Mouse (Mus musculus) urinary bladder, postnatal 14 days (tissue): ENCODE data around the gene Tppp2.
A peak's percentile ranks its signal among the peaks of the same experiment; 100 is the strongest.

ENCODE experiments used
- DNase-seq: peaks from one replicate; pipeline ENCODE4 v3.0.0; 2021; ENCODE audit warnings: low spot score

Tppp2 gene

DNA sequence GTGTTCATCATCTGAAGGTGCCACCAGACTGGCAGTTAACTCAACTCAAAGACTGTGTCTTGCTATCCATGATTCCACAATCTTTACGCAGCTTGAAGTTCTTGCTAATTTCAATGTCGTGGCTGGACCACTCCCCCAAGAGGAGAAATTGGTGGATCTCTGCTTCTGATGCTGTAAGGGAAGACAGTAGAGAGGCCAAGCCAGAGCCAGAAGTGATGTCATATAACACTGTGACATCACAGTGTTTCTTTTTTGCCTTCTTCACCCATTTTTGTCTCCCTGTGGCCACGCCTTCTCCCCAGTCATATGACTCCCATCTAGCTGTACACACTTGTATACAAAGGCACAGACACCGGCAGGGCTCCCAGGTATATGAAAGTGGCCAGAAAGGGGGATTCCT is at the start of gene Tppp2:
Gene Tppp2 (plus strand): TSS at position 301 of the 400 bp plus-strand sequence.
- DNase-seq: no peak

DNA sequence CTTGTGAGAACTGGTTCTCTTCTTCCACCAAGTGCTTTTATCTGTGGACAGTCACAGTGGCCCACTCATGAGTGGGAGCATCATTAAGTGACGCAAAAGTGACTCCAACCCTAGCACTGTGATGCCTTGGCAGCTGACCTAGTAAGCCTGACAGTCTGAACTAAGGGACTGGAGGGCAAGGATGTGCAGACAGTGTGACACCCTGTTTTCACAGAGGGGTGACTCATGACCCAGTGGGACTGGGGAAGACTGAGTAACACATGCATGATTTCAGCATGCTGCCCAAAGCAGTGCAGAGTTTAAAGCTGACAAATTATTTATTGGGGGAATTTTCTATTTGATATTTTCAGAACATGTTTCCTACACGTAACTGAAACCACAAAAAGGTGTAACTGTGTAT is 47.5 kb upstream of the Tppp2 start:
- DNase-seq: no peak

DNA sequence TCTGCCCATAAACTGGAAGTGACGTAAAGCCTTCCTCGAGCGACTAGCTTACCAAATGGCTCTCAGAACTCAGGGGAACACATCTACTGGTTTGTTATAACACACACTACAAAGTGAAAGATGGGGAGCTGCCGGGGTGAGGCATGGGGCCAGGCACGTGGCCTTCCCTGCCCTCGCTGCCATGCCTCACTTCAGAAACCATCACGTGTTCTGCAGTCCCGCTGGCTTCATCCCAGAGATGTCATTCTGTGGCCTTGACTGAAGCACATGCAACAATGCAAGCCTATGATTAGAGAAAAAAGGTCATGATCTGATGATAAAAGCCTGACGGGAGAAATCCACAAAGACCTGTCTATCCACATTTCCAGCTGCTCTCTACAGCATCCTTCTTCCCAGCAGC is 46.5 kb upstream of the Tppp2 start:
- DNase-seq: no peak

DNA sequence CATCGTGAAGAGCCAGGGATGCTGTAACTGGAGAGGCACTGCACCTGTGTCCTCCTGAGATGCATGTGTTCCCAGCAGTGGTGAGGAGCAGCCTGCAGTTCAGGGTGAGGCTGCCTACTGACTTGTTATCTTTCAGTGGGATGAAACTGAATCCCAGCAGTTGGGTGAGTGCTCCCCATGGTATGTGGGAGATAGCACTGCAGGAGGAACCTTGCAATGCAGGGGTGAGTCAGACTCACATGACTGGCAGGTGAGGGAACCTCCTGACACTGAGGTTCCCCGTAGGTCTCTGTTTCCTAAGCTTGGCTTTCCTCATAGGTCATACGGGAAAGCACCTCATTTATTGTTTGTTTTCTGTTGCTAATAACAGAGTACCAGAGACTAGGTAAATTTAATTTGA is 40.7 kb upstream of the Tppp2 start:
- DNase-seq: no peak

DNA sequence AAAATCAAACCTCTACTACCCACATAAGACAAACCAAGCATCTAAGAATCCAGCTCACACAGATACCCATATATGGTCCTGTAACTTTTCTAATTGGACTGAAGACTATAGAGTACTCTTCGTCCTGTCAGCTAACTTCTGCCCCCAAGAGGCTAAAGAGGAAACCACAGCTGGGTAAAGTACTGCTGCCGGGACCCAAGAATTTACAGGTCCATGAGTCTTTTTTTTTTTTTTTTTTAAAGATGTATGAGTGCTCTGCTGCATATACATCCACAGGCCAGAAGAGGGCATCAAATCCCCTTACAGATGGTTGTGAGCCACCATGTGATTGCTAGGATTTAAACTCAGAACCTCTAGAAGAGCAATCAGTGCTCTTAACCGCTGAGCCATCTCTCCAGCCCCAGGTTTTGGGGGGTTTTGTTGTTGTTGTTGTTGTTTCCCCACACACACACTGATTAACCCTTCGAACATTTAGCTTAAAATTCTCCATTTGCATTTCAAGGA is 34.6 kb upstream of the Tppp2 start:
- DNase-seq: peak; percentile 89

DNA sequence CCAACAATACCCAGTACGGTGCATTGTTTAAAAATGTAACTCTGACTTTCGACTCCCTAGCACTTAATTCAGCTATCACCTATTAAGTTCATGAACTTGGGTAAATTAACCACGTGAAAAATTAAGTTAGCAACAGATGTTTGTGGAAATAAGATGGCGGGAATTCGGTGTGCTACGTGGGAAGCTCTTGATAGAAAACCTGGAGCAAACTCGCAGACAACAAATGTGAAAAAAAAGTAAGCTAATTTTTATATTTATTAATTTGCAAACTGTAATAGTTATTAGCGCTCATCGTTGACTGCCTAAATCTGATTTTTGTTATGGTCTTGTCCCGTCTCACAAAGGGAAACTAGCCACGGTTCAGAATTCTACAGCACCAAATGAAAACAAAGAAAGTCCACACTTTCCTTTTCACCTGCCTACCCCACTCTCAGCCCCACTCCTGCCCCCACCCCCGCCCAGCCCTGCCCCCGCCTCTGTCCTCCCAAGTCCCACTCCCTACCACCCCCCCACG is 34.1 kb upstream of the Tppp2 start:
- DNase-seq: no peak

DNA sequence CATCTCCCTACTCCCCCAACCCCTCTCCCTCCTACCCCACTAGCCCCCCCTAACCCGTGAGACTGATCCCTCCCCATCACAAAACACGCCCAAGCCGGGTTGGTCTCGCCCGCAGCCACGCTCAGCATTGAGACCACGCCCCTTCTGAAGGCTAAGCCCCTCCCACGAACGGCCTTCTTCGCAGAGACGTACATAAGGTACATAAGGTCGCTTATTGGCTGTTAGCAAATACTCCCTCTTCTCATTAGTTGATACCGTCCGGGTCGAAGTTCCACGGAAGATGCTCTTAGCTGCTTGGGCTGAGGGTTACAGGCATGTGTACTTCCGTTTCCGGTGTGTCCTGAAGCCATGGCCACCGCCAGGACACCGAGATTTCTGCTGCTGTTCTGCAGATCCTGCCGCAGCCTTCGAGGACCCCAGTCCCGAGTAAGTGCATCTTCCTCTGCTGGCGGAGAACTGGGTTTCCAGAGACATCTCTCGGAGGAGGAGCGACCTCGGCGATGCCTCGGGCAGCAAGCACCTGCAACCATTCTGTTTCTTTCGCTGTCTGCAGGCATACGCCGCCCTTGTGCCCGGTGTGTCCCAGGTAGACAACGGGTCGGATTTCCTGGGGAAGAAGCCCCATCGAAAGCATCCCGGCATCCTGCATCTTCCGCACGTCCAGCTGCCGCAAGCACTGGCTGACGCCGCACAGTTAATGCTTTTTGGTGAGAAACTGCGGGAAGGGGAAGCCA is 33.5 kb upstream of the Tppp2 start, which contains the start of gene Mettl17:
Gene Mettl17 (plus strand): TSS at position 245 of the 734 bp plus-strand sequence.
- DNase-seq: peak; percentile 97

DNA sequence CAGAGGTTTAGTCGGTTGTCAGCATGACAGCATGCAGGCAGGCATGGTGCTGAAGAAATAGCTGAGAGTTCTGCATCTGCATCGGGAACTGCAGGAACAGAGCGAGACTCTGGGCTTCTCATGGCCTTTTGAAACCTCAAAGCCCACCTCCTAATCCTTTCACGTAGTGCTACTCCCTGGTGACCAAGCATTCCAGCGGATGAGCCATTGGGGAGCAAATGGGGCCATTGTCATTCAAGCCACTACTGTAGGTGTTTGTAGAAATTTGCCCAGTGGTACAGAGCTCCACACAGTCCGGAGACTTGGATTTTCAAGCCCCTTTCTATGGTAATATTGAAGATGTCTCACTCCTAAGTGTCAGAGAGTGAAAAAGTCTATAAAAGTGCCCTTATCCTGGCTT is 32.2 kb upstream of the Tppp2 start:
- DNase-seq: no peak

DNA sequence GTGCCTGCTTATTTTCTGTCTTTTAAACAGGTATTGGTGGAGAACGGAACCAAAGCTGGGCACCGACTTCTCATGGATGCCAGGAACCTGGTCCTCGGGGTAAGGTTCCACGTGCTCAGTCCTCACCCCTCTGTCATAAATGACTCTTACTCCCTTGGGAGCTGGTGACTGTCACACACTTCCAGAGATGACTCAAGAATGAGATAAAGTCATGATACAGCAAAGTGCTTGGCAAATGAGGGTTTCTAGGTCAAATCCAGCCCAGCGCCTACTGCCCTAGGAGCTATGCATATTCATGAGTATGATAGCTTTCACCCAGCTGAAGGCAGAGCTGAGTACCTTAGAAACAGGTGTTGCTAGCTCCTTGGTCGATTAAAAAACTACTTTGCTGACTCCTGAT is 28.4 kb upstream of the Tppp2 start:
- no peak for DNase-seq

DNA sequence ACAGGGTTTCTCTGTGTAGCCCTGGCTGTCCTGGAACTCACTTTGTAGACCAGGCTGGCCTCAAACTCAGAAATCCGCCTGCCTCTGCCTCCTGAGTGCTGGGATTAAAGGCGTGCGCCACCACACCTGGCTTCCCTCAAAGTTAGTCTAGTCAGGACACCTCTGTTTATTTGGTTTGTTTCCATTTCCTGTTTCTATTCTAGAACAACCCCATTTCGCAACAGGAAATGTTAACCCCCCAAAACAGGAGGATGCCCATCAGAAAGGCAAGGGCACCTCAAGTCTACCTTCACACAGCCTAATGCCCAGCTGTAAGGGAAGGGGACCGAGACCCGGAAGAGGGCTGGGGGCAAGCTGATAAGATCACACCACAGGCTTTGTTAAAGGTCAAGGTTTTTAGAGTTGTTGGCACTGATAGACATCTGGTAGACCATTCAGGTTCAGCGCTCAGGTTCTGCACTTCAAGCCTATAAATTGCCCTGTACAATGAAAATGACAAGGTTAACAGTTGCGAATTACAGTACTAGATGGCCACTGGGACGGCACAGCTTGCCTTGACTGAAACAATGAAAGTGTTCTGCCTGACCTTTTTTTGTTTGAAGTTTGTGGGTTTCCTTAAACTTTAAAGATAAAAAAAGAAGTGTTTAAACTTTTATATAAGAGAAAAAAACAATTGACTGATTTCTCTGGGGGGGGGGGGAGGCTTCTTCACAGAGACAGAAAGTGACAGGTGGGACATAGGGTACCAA is 25.9 kb upstream of the Tppp2 start, which contains the start of gene Slc39a2:
Gene Slc39a2 (plus strand): TSS at position 699 of the 749 bp plus-strand sequence.
- no peak for DNase-seq

DNA sequence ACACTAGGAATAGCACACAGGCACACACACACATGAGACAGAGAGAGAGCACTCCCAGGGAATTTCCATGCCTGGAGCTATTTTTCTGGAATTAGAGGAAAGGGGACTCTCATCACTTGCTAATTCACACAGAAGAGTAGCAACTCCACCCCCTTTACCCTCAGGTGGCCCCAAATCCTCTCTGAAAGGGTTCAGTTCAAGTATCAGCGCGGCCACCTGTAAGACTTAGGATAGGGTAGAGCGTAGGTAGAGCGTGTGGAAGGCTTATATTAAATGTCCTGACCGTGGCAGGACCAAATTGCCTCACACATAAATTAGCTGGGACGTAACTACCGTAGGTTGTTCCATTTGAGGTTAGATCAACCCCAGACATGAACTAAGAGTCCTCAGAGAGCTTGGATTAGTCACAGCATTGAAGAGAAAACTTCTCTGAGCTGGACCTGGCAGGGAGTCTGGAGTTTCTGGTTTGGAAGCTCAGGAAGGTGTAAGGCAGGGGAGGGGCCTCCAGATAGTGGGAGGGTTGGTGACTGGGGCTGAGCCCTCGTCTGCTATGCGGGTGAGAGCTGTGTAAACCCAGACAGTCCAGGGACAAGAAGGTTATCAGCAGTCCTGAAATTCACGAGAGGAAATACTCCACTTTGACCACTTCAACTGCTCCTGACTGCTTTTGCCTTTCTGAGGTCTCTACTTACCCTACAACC is 25.0 kb upstream of the Tppp2 start:
- peak; percentile 42 for DNase-seq

DNA sequence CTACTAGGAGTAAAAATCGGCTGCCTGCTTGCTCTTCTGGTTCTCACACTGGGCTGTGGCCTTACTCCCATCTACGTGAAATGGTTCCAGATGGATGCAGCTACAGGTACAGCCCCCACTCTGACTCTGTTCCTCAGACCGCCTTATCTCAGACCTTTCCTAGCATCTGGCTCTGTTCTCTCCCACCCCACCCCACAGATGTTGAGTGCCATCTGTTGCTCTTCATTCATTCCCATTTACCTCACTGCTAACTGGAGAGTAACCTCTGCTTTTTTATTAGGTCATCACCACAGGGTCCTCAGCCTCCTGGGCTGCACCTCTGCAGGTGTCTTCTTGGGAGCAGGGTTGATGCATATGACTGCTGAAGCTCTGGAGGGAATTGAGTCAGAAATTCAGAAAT is 24.4 kb upstream of the Tppp2 start:
- no peak for DNase-seq

DNA sequence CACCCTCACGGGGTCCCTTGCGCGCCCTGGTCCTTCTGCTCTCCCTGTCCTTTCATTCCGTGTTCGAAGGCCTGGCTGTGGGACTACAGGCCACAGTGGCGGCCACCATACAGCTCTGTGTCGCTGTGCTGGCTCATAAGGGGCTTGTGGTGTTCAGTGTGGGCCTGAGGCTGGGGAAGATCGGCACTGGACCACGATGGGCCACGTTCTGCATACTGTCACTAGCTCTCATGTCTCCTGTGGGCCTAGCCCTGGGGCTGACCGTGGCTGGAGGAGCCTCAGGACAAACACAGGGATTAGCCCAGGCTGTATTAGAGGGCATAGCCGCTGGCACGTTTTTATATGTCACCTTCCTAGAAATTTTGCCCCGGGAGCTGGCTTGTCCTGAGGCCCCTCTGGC is 23.2 kb upstream of the Tppp2 start:
- no peak for DNase-seq

DNA sequence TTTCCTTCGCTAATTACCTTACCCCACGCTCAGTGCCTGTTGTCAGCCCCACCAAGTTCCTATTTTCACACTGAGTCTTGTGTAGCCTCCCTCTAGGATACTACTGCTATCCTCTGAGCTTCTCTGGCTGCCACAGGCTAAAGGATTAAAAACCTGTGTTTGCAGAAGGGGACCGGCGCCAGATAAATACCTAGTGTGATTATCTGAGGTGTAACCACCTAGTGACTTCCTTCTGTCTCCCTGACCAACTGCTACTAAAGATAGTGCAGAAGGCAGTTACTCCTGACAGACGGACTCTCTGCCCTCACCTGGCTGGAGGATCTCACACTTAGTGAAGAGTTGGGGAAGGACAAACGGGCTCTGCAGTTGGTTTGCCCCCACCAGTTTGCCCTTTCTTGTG is 22.2 kb upstream of the Tppp2 start:
- DNase-seq: no peak

DNA sequence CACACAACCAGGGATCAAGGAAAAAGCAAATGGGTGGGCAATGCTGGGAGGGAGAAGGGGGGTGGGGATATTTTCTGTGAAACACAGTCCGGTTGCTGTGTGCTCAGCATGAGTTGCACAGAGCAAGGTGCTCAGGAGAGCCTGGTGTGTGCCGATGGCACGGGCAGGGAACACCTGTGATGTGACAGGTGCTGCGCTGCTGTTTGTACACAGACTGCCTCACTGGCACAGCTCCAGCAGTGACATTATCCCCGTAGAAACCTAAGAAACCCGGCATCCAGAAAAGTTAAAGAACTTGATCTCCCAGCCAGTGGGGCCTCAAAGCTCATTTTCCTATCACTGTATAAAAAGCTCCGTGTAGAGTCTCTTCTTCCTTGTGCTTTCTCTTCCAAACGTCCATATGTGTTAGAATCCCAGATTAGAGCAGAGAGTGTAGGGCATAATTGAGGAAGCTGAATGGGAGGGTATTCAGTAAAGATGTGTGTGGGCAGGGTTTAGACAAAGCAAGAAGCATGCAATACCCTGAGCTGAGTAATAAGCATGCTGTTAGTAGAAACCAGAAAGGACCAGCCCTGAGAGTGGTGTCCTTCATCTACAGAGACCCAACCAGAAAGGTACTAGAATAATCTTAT is 21.6 kb upstream of the Tppp2 start:
- no peak for DNase-seq

DNA sequence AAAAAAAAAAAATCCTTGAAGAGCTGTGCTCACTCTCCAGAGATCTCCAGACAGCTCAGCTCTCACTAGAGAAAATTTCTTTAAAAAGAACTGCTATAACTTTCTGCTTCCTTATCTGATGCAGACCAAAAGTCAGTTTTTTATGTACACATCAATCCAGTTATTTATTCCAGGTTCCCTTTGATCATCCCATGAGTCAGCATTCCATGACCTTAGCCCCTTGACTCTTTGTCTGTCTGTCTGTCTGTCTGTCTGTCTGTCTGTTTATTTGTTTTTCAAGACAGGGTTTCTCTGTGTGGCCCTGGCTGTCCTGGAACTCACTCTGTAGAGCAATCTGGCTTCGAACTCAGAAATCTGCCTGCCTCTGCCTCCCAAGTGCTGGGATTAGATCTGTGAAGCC is 18.9 kb upstream of the Tppp2 start:
- DNase-seq: no peak

DNA sequence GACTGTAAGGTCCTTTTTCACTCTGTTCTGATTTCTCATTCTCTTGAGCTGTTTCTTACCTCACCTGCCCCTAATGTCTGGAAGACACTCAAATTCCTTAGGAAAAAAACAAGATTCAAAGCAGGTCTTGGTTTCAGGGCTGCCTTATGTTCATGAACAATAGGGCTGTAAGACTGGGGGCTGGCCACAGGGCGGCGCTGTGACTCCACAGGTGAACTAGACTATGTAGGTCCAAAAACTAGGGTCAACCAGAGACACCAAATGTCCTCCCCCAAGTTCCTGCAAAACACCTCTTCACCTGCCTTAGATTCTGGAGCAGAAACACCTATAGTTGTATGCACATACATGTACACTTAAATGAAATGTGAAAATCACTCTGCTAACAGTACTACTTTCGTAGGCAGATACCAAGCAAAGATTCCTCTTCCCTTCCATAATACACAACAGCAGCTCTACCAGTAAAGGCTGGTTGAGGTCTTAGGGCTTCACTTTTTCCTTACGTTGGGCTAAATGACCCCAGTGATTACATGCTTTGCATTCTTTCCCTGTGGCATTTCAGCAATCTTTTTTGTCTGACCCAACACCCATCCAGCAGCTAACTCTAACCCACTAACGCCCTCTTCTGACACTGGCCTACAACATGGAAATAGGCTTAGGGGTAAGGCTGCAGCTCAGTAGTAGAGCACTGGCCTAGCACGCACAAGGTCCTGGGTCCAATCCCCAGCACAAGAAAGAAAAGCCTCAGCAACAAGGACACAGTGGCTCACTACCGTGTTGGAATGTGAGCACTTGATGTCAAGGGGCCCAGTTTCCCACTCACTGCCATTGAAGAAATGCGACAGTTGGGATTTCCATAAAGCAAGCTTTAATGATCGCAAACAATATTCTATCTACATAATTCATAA is 15.2 kb upstream of the Tppp2 start:
- DNase-seq: peak; percentile 85

DNA sequence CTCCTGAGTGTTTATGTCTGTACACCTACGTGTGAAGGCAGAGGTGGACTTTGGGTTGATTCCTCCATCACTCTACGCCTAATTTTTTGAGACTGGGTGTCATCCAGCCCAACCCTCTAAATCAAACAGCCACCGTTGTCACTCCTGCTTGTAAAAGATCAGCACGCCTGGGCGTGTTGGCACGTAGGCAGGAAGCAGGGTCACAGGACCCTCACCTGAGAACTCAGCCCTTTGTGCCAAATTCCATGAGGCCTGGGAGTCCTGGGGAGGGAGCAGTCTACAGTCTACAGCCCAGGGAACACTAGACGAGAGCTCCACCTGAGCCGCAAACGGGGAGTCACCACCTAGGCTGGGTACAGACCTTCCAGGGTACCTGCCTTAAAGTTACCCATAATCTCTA is 14.4 kb upstream of the Tppp2 start:
- DNase-seq: peak; percentile 50

DNA sequence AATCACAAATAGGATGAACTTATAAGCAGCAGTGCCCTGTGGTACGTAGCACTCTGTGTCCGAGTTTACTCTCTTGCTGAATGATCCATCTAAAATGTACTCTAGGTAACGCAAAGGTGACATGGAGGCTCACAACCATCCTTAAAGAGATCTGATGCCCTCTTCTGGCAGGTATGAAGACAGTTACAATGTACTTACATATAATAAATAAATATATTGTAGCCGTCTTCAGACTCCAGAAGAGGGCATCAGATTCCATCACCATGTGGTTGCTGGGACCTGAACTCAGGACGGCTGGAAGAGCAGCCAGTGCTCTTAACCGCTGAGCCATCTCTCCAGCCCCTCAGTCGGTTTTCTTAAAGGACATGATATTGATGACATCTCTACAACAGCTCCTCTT is 13.5 kb upstream of the Tppp2 start:
- DNase-seq: no peak

DNA sequence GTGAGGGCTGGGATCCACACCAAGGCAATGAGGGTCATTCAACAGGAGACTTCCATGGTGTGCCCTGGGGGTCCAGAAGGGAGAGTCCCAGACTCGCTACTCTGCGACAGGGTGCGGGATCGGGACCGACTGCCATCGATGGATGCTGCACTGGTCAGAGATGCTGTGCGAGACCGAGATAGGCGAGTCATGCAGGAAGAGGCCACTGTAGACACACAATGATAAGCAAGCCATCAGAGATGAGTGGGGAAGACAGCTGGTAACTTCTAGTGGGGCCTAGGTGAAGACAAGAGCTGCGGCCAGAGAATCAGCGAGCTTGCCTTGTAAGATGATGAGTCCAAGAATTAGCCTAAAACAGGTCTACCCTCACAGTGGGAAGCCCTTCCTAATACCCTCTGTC is 12.1 kb upstream of the Tppp2 start:
- DNase-seq: no peak

DNA sequence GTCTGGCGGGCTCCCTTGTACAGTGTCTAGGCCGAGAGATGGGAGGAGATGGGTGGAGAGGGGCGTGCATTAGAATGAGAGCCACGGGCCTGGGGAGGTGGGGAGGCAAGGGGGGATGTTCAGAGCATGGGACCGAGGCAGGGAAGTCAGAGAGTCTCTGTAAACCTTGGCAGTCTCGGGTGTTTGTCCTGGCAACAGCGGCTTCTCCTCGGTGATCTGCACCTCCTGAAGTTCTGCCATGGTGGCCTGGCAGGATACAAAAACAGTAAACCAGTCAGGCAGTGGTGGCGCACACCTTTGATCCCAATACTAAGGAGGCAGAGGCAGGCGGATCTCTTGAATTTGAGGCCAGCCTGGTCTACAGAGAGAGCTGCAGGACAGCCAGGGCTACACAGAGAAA is 6.9 kb upstream of the Tppp2 start:
- DNase-seq: no peak
